Mouse (Mus musculus) kidney, adult 2 months (tissue): ENCODE data around the gene Tecta.
A peak's percentile ranks its signal among the peaks of the same experiment; 100 is the strongest.

ENCODE experiments used
- CTCF ChIP-seq: fragments of 200-500 bp; conservative IDR thresholded peaks from 2 replicates; pipeline ENCODE4 v1.5.1; 2011; ENCODE audit warnings: low read depth, mild to moderate bottlenecking, control low read depth, low read length, moderate library complexity, mixed read lengths; ENCODE audit not compliant: insufficient read depth, insufficient read length
- POLR2A ChIP-seq: fragments of 200-500 bp; IDR thresholded peaks from one replicate; pipeline ENCODE4 v1.6.1; 2011; ENCODE audit warnings: low read depth, low read length, control low read depth

DNA sequence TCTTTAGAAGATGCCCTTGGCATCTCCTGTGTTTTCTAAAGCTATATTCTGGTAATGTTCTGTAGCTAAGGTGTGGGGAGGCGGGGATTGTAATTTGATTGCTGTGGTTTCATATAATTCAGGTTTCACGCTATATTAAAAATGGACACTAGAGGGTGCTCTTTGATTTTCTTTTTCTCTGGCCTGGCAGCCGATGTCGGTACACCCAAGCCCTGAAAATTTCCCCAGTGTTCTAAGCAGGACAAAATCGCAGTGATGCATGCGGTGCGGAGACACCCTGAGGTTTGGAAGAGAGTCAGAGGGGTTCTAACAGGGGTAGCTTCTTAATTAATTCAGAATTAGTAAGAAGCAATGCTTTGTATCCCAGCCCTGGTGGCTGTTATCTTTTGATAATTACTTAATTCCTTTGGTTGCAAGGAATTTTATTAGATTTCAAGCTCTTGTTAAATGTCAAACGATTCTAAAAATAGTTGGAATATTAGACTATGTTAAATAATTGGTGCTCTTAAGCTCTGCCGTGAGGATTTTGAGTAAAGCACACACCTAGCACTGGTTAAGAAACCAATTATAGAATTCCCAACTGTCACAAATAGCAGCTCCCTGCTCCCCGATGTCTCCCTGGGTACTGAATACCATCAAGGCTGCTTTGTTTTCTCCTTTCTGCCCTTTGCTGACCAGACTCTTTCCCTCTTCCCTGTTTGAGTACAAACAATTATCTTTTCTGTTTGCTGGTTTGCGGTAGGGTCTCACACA, 72.9 kb downstream of the Tecta start:
- peak; percentile 53 for TF ChIP-seq CTCF
- TF ChIP-seq POLR2A = no peak
